Mouse (Mus musculus) bone marrow, adult 2 months (tissue): ENCODE results near the gene Tbc1d10c.
A peak's percentile ranks its signal among the peaks of the same experiment; 100 is the strongest.

Experiments
- CTCF ChIP-seq: fragments of 200-500 bp; IDR thresholded peaks from 2 replicates; pipeline ENCODE4 v1.5.1; 2011; ENCODE audit warnings: low read length, control low read depth; ENCODE audit not compliant: control insufficient read depth, insufficient read depth
- POLR2A ChIP-seq: fragments of 200-500 bp; IDR thresholded peaks from 2 replicates; pipeline ENCODE4 v1.6.1; 2011; ENCODE audit warnings: low read depth, mild to moderate bottlenecking, control low read depth, low read length, borderline replicate concordance; ENCODE audit not compliant: control insufficient read depth

- TF ChIP-seq CTCF (peak; percentile 98), POLR2A (no peak)
Measured at GRCm38 (mm10) chr19:4206971-4207370, 15.9 kb upstream of the Tbc1d10c start.
